Mouse (Mus musculus) spleen, postnatal 36 days (tissue): ENCODE data around the gene Pik3r3.
A peak's percentile ranks its signal among the peaks of the same experiment; 100 is the strongest.
"Not testable (repeated sequence)": the region's sequence is repeated elsewhere in the genome, so short reads cannot be mapped to it uniquely, and the experiment has no call there.

Experiments used
- DNase-seq, 2 experiments: peaks; one replicate each; pipeline ENCODE4 v3.0.0; 2022; ENCODE audit warnings: low spot score in 2 of 2, mixed read lengths in 1 of 2

Gene Pik3r3

GRCm38 (mm10) chr4:116221140-116221851 is at the start of gene Pik3r3:
Pik3r3 (plus strand) TSS chr4:116221618.
- DNase-seq, result peak; percentile 98 to 99

GRCm38 (mm10) chr4:116173072-116173471 is 48.3 kb upstream of the Pik3r3 start, which contains the start of the genes 1700042G07Rik and Gm49337:
1700042G07Rik (plus strand) TSS chr4:116173372.
Gm49337 (plus strand) TSS chr4:116173384.
- DNase-seq, result no peak

DNA sequence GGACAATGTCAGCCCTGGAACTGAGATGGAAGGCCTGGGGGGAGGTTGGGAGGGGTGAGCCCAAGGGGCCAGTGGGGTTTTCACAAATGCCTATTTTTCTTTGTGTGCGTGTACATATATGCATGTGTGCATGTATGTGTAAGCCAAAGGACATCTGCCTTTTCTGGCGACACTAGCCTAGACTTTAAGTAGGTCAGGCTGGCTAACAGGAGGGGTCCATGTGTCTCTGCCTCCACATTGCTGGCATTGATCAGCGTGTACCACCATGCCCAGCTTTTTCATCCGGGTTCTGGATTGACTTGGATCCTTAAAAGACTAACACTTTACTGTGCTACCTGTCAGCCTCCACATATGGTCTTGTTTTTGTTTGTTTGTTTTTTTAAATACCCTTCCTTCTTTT is 47.7 kb upstream of the Pik3r3 start:
- DNase-seq, result no peak

- DNase-seq, result no peak
These were observed 46.8 kb upstream of the Pik3r3 start for GRCm38 (mm10) chr4:116174466-116175116.

GRCm38 (mm10) chr4:116175136-116175535 is 46.3 kb upstream of the Pik3r3 start:
- DNase-seq, result no peak

- DNase-seq, result no peak
These were observed 45.5 kb upstream of the Pik3r3 start for GRCm38 (mm10) chr4:116175711-116176542.

- peak; percentile 27 to 28 for DNase-seq
These were observed 44.9 kb upstream of the Pik3r3 start for GRCm38 (mm10) chr4:116176543-116176988.

GRCm38 (mm10) chr4:116177140-116177539 is 44.3 kb upstream of the Pik3r3 start:
- peak; percentile 65 to 70 for DNase-seq

GRCm38 (mm10) chr4:116182079-116182478 is 39.3 kb upstream of the Pik3r3 start:
- no peak for DNase-seq

DNA sequence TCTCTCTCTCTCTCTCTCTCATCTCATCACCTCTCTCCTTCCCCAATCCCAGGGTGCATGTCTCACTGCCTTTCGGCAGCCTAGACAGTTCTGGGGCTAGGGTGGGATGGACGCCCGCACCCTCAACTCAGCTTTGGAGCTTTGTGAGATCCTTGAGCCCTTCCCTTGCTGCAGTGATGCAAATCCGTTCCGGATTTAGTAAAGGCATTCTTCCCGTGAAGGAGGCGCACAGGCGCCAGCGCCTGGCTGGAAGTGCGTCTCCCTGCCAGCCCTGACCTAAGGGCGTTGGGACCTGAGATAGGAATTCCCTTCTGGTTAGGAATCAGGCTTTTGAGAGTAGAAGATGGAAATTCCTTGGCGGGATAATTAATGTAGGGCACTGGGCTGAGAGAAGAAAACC is 38.7 kb upstream of the Pik3r3 start:
- no peak for DNase-seq

- DNase-seq, result no peak
These were observed 36.3 kb upstream of the Pik3r3 start for GRCm38 (mm10) chr4:116185083-116185482.

DNA sequence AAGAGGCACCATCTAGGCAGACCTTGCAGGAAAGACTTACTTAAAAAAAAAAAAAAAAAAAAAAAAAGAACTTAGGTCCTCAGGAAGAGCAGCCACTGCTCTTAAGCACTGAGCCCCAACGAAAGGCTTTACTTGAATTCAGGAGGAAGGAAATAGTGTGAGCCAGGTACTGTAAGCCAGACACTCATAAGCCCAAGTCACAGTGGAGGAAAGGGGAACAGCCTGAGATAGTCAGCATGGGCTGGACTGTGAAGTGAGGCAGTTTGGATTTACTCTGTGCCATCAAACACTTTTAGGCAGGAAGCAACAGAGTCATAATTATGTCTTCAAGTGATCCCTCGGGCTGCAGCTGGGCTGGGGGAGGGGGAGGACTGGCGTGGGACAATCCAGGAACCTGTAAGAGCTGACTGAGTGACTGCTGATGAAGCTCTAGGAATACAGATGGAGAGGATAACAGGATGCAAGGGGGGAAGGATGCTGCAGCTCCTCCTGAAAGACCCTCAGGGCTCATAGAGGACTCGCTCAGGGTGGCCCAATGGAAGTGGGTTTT is 29.1 kb upstream of the Pik3r3 start:
- no peak for DNase-seq

DNA sequence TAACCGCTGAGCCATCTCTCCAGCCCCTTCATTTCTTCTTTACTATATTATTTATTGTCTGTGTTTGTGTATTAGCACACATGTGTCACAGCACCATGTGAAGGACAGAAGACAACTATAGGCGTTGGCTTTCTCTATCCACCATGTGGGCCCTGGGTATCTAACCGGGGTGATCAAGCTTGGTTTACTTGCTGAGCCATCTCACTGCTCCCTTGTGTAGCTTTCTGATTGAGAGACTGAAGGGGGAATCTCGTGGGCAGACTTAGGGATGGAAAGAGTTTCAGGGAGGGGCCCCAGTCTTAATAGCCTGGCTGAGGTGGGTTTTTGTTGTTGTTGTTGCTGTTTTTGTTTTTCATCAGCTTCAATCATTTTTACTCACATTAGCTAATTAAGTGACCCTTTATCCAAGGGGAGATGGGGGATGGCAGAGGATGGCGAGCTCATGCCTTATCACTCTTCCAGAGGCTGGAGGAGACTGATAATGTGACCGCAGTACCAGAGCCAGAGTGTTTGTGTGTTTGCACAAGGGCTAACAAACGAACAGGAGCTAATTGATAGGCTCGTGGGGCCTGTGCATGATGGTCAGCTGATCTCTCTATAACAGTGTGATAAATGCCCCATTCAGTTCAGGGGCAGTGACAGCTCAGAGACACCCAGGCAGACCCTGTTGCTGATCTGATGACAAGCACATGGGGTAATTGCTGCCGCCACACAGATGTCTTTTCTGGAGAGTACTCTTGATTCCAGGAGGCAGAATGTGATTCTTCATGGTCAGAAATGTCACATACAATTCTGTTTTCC is 27.6 kb upstream of the Pik3r3 start:
- DNase-seq, result peak; percentile 8 to 31

DNA sequence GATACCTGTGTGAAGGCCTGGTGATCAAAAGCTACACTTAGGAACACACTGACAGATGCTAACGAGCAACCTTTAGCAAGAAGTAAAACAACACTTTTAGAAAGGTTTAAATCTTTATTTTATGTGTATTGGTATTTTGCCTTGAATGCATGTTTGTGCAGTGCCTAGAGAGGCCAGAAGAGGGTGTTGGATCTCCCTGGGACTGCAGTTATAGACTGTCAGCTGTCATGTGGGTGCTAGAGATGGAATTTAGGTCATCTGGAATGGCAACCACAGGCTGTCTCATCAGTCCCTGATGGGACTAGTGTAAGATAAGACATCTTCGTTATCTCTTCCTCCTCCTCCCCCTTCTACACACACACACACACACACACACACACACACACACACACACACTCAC is 23.0 kb upstream of the Pik3r3 start:
- no peak for DNase-seq

GRCm38 (mm10) chr4:116204422-116204821 is 17.0 kb upstream of the Pik3r3 start:
- DNase-seq, result no peak

DNA sequence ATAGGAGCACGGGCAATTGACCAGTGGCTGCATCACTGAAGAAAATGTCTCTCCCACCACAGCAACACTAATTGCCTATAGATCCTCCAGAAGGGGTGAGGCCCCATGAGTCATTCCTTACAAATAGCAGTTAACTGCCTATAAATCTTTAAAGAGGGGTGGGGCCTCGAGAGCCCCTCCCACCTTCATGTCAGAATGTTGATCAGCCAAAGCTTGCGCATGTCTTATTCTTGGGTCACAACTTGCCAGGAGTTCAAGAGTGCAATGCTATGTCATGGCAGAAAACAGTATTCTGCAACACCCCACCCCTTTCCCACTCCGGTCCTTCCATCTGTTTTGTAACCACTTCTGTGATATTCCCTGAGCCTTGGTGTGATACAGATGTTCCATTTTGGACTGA is 14.9 kb upstream of the Pik3r3 start:
- no peak for DNase-seq

DNA sequence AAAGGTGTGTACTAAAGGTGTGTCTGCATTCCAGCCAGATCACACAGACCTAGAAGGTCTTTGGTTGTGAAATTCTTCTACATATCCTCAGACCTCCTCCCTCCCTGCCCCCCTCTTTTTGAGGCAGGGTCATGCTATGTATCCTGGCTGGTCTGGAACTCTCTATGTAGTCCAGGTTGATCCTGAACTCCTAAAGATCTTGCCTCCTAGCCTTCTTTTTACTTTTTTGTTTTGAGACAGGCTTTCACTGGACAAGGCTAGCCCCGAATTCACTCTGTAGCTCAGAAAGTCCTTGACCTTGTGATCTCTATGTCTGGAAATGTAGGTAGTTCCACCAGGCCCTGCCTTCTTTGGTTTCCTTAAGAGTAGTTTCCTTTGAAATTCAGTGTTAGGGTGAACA is 12.5 kb upstream of the Pik3r3 start:
- no peak for DNase-seq

GRCm38 (mm10) chr4:116215895-116216605 is 5.4 kb upstream of the Pik3r3 start:
- no peak for DNase-seq

- DNase-seq, result no peak
These were observed 4.4 kb upstream of the Pik3r3 start for GRCm38 (mm10) chr4:116217046-116217445.

DNA sequence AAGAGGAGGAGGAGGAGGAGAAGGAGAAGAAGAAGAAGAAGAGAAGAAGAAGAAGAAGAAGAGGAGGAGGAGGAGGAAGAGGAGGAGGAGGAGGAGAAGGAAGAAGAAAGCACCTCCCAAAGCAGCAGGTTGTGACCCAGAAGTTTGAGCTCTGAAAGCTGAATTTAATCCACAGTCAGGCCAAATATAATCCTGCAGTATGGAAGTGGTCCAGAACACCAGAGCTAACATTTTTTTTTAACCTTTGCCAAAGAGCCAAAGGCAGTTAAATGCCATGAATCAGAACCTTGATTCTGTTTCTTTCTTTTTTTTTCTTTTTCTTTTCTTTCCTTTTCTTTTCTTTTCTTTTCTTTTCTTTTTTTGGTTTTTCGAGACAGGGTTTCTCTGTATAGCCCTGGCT is 3.8 kb upstream of the Pik3r3 start:
- not testable (repeated sequence) for DNase-seq
